Mouse (Mus musculus) spleen, postnatal 14 days (tissue): ENCODE data around the gene 4933415A04Rik.

ENCODE experiments used
- DNase-seq, 2 experiments: peaks; one replicate each; pipeline ENCODE4 v3.0.0; 2021 to 2022; ENCODE audit warnings: low spot score in 2 of 2

Gene 4933415A04Rik

GRCm38 (mm10) chr11:43575061-43575375 lies 11.8 kb upstream of the 4933415A04Rik start:
- DNase-seq, result no peak

- DNase-seq, result no peak
Observed at GRCm38 (mm10) chr11:43575376-43576151, 11.3 kb upstream of the 4933415A04Rik start.

DNA sequence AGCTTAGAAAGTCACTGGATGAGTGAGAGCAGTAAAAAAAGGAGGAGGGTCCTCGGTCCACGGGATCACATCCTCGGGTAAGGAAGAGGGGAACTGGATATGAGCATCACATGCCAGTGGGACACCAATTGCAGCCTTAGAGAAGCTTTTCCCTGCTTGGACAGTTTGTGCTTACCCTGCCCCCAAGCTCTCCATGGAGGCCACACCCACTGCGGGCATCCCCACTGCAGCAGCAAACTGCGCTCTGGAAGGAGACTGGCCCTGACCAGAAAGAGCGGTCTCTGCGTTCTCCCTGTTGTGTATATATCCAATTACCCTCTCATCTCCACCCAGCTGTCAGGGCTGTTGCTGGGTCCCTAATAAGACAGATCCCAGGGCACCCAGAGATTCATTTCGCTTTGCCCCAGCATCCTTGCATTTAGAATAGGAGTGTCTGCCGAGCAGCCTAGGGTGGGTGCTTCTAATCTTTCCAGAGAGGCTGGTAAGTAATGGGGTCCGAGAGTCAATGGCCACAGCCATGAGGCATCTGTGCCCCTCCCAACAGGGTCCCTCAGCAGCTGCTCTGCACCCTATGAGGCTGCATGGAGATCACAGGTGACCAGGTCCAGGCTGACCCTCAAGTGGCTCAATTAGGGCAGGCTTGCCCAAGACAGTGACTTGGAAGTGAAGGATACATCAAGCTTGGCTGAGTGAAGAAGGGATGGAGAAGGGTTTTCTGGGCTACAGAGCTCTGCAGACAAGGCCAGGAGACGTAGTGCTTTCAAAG lies 8.9 kb upstream of the 4933415A04Rik start:
- DNase-seq, result no peak

GRCm38 (mm10) chr11:43585211-43586005 lies 1.4 kb upstream of the 4933415A04Rik start:
- DNase-seq, result no peak

DNA sequence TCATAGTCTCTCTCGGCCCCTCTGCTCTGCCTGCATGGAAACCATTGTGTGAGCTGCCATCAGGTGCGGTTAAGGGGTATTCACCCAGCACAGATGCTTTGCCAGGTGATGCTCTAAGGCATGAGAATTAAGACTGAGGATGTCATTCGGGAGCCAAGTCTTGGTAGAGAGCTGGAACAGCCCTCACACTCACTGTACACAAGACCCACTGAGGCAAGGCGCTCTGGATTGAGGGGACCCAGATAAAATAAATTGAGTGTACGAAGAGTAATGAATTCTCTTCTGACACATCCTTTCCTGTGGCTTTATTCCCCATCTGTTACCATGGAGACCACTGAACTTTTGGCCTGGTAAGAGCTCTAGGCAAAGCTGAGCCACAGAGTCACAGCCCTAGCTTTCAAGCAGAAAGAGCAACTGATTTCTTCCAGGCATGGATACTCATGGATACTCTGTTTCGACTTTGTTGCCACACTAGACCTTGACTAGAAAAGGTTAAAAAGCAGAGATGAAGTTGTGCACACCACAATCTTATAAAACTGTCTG lies 2.8 kb downstream of the 4933415A04Rik start:
- DNase-seq, result no peak

DNA sequence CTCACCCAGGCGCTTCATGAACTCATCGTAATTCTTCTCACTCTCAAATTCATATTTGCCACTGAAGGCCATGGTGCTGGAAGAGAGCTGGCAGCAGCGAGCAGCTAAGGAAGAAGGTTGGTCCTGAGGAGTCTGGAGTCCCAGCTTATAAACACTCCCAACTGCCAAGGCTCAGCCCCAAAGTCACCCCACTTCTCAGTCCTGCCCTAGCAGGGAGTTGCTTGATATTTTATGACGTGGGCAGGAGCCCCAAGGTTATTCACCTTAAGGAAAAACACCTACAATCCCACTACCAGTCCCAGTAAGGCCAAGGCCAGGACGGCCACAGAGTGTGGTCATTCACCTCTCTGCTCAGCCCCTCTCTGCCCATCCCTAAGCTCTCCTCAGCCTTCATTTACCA lies 14.6 kb downstream of the 4933415A04Rik start, which contains the start of gene Fabp6:
Fabp6 (minus strand) TSS at position 101 of the 400 bp plus-strand sequence.
- DNase-seq, result no peak

DNA sequence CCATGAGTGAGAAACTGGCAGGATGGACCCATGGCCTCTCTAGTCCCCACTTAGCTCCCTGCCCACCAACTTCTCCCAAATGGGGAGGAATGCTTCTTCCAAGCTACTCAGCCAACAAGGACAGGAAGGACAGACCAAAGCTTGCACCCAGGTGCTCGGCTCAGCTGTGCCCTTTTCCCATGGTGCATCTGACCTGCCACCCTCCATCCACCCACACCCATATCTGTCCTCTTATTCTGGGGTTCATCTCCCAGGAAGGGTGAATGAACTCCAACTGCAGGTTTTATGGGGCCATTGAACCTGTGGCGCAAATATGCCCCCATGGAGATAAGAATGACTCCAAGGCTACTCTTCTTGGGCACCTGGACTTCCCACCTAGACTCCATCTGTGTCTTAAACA lies 17.4 kb downstream of the 4933415A04Rik start:
- DNase-seq, result no peak

DNA sequence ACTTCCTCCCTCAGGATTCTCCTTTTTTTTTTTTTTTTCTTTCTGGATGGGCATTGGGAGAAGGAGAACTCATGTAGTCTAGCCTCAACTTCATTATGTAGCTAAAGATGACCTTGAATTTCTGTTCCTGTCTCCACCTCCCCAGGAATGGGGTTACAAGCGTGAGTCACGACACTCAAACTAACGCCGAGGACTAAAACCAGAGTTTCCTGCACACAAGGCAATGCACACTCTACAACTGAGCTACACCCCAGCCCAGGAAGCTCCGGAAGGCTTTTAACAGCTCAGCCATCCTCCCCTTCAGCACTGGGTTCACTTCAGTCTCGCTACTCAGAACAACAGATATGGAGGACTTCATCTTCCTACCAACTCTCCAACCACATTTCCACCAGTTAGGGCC lies 18.1 kb downstream of the 4933415A04Rik start:
- no peak for DNase-seq

- no peak for DNase-seq
Observed at GRCm38 (mm10) chr11:43605859-43606258, 19.0 kb downstream of the 4933415A04Rik start.

DNA sequence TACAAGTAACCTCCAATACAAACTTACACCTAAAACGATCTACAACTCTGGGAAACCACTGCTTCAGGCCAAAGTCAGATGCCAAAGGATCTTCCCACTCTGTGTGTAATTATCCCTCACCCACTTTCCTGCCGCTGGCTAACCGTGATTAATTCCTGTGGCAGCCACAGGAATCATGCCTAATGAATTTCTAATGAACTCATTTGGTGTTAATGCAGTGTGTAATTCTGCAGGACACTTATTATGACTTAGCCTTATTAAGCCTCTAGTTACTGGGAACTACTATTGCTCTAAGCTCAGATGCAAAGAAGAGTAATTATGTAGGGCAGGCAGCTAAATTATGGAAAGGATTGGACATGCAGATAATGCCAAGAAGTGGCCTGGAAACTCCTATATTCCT lies 21.6 kb downstream of the 4933415A04Rik start:
- DNase-seq, result no peak

DNA sequence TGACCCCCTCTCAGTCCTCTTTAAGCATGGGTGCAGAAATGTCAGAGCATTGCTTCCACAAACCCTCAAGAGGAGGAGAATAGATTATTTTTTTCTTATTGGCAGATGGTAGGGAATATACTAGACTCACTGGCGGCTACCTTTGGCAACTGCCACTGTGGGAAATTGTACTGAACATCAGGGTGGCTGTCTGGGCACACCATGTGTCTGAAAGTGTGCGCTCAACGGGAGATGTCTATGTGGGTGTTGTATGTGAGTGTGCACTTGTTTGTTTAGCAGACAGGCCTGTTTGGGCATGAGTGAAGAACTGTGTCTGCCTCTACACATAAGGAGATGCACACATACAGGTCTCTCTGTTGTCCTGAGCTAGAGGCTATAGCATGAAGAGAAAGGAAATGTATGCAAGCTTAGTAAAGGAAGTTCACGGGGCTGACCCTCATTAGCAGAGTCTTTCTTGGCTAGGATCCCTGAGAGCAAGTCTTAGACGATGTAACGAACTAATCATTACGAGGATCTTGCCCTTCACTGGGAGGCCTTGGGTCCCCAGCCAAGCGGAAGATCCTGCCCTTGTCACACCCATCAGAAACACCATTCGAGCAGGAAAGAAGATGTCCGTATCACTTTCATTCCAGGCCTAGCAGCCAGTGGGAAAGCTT lies 23.3 kb downstream of the 4933415A04Rik start:
- DNase-seq, result no peak

DNA sequence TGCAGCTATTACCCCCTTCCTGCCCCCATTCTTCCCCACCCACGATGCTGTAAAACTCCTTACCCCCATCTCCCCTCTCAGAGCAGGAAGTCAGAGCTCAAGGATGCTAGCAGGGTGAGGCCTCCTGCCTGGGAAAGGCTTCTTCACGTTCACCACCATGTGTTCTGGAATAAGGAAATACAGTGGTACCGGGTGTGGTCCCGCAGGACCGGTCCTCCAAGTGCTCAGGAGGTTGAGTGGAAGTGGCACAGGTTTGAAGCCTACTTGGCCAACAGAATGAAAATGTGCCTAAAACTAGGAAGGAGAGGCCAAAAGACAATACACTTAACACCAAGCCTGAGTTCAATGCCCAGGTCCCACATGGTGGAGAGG lies 23.8 kb downstream of the 4933415A04Rik start:
- DNase-seq, result no peak

DNA sequence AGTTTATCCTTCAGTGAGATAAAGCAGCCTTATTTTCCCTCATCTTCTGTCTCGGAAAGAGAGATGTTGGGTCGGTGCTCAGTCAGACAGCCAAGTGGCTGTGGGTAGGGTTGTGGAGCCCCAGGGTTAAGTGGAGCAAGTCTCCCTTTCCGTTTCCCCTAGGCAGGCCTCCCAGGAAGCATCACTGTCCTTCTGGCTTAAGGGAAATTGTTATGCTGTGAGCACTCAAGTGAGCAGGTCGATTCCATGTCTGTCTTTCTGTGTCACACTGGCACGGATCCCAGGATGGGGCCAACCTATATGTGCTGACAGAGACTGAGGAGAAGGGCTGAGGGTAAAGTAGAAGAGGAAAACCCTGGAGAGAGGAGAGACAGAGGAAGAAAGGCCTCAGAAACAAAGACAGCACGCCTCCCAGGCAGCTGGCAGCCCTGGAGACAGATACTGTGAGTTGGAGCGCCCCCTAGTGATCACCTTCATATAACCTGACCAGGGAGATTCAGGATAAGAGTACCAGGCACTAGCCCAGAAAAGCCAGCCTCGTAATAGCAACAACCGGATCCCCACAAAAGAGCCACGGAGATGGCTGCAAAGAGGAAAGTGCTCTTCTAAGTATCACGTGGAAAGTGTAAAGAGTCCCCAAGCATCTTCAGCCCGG lies 26.1 kb downstream of the 4933415A04Rik start:
- peak; percentile 15 to 59 for DNase-seq

DNA sequence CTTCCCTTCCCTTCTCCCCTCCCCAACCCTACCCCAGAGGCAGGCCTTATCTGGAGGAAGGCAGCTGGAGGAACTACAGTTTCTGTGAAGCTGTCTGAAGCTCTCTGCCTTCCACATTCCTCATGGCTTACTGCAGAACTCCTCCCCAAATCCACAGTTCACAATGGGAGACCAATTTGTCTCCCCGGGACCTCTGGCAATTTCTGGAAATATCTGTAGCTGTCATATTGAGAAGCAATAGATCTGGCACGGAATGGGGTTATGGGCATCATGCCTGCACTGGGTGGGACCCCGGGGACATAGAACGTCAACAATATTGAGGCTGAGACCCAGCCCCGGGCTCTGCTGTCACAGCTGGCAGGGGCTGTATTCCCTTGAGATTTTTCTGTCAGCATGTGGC lies 31.1 kb downstream of the 4933415A04Rik start:
- no peak for DNase-seq

- no peak for DNase-seq
Observed at GRCm38 (mm10) chr11:43618403-43618802, 31.6 kb downstream of the 4933415A04Rik start.

DNA sequence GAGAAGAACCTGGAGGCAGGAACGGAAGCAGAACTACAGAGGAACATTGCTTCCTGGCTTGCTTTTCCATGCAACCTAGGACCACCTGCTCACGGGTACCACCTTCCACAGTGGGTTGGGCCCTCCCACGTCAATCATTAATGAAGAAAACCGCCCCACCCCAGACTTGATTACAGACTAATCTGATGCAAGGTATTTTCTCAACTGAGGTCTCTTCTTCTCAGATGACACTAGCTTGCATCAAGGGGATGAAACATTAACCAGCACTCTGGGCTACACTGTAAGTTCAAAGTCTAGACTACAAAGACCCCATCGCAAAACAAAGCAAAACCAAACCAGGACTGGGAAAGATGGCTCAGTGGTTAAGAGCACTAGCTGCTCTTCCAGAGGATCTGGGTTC lies 34.9 kb downstream of the 4933415A04Rik start:
- no peak for DNase-seq

- DNase-seq, result no peak
Observed at GRCm38 (mm10) chr11:43624341-43624740, 37.5 kb downstream of the 4933415A04Rik start.

DNA sequence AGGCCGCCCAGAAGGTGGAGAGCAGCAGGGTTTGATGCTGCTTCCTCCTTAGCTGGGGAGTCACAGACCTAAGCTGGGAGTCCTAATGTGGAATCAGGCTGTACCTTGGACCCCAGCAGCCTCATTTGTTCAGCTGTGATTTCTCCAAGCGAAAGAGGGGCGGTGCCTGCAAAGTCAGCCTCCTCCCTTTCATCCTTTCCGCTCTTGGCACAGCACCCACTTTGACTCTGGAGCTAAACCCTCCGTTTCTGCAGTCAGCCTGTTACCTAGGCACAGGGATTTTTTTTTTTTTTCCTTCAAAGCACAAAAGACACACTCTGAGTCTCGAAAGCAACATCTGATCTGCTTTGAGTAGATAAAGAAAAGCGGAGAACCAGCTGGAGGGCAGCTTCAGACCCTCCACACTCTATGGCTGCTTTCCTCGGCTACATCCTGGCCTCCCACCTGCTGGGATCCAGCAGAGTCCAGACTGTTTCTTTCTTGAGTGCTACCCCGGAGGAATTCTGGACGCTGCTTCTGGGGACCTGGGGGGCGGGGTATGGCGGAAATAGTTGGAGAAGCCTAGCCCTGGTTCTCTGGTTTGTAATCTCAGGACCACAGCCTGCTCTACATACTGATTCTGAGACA lies 39.6 kb downstream of the 4933415A04Rik start:
- DNase-seq, result no peak

DNA sequence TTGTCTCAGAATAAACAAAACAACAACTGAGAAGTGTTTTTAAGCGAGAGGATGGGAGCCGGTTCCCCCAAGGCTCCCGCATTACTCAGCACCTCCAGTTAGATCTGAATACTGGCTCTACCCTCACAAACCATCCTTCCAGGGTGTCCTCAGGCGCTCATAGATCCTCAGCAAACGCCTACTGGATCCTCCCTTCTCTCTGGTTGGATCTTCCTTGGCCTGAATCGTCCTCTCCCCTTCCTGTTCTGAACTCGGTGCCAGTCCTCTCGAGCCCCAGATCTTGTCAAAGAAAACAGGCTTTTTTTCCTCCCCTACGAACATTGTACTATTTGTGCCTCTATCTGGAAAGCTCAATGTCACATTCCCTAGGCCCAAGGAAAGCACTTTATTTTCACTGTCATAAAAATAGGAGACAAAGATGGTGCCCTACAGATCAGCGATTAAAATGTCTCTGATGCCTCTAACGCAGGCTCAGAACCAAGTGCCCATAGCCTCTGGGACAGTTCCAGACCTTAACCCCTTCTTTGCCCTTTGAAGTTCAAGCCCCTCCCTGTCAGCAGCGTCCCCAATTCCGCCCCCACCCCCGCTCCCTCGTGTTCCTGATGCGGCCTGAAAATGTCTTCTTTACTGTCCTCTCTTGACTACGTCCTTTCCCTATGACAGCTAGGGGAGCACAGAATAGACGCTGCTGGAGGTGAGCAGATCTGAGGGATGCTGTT lies 40.2 kb downstream of the 4933415A04Rik start:
- no peak for DNase-seq

DNA sequence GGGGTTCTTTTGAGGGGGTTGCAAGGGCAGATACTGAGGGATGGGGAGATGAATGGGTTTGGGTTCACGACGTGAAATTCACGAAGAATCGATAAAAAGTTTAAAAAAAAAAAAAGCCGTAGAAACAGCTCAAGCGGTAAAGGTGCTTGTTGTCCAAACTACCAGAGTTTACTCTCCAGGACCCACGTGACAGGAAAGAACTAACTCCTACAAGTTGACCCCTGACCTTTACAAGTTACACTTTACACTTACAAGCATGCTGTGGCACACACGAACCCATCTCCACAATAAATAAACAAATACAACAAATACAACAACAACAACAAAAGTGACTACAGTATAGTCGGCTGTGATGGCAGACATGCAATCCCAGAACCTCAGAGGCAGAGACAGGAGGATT lies 44.8 kb downstream of the 4933415A04Rik start:
- DNase-seq, result no peak
